In the genomic region with DNA sequence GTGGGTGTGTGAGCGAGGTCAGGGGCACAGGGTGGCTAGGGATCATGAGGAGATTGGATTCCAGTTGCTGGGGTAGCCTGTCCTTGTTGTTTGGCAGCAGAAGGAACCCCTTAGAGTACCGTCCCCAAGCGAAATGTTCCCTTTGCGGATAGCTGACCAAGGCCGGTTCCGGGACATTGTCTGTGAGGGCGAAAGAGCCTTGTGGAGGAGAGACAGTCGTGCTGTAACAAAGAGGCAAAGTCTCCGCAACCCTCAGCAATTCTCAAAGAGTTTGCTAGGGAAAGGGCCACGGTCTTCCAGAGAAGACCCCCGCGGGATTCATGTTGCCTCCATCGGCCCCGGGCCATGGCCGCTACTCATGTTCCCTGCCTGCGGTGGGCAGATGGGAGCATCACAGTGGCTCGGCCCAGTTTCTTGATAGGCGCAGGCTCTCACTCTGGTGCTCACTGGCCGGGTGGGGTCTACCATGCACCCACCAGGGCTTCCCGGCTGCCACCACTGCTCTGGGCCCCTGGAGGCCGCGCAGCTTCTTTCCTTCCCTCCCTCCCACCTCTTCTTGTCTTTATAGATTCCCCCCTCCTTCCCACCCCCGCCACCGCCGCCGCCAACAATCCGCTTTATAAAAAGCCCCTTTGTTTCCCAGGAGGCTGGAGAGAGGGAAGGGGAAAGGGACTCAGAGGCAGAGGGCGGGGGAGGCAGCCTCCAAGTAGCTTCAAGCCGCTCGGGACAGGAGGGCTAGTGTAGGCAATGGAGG, we compare ENCODE assay signal across 8 mouse cellular contexts. TPM values are rescaled to one million over a fixed set of nuclear protein-coding genes. Genes with fewer than 3 reads are reported as not detected.
DNase-seq lines count a peak whose midpoint lies in the region; ATAC-seq and TF ChIP-seq lines count a peak whose summit lies in the region.

No protein-coding gene starts in this region.

- peak; percentile 49 for ATAC-seq in kidney, postnatal 0 days (replicated peaks; ENCODE audit: low FRiP score, low read depth)
- no peak for ATAC-seq in liver, embryonic 16.5 days (ENCODE audit: low read depth)

- peak overlapping the region; percentile 56 for H3K9ac ChIP-seq in kidney, postnatal 0 days (ENCODE audit: low read depth, low read length)
- H3K9ac ChIP-seq in liver, embryonic 16.5 days (ENCODE audit: low read depth, low read length) = no peak overlapping the region

- no peaks in the 10 kb centered on the region for H3K4me1 ChIP-seq in heart, embryonic 10.5 days
- no peaks in the 10 kb centered on the region for H3K4me1 ChIP-seq in kidney, postnatal 0 days (replicated peaks; ENCODE audit: insufficient read depth, low read length)
- no peaks in the 10 kb centered on the region for H3K4me1 ChIP-seq in liver, embryonic 16.5 days (ENCODE audit: control insufficient read depth, low read depth, low read length)

- peak overlapping the region; percentile 62; the same call in 1 of the 2 replicates for H3K27ac ChIP-seq in heart, embryonic 10.5 days
- 0 out of 2 replicates have a peak overlapping the region, but pooled peaks have one; percentile 8 for H3K27ac ChIP-seq in kidney, postnatal 0 days
- no peak overlapping the region for H3K27ac ChIP-seq in liver, embryonic 16.5 days (ENCODE audit: low read length)

- no peaks in the 10 kb centered on the region for H3K36me3 ChIP-seq in heart, embryonic 10.5 days
- H3K36me3 ChIP-seq in kidney, postnatal 0 days (ENCODE audit: insufficient read depth, low read length) = no peaks in the 10 kb centered on the region
- H3K36me3 ChIP-seq in liver, embryonic 16.5 days (ENCODE audit: control insufficient read depth, insufficient read depth) = no peaks in the 10 kb centered on the region

- peak overlapping the region; percentile 60 for H3K4me3 ChIP-seq in heart, embryonic 10.5 days
- peak overlapping the region; percentile 45 for H3K4me3 ChIP-seq in kidney, postnatal 0 days (replicated peaks; ENCODE audit: low read depth, low read length)
- H3K4me3 ChIP-seq in liver, embryonic 16.5 days (ENCODE audit: low read depth, low read length) = peak overlapping the region; percentile 40

- peaks cover 60% of the 10 kb centered on the region for H3K27me3 ChIP-seq in heart, embryonic 10.5 days (ENCODE audit: insufficient read depth, poor library complexity, severe bottlenecking)
- no peaks in the 10 kb centered on the region for H3K27me3 ChIP-seq in kidney, postnatal 0 days (ENCODE audit: insufficient read depth, low read length)
- H3K27me3 ChIP-seq in liver, embryonic 16.5 days (ENCODE audit: control insufficient read depth, insufficient read depth, low read depth, low read length) = peaks cover 34% of the 10 kb centered on the region

- H3K9me3 ChIP-seq in heart, embryonic 10.5 days = no peaks in the 10 kb centered on the region
- H3K9me3 ChIP-seq in kidney, postnatal 0 days (replicated peaks; ENCODE audit: low read length) = no peaks in the 10 kb centered on the region
- no peaks in the 10 kb centered on the region for H3K9me3 ChIP-seq in liver, embryonic 16.5 days (replicated peaks; ENCODE audit: control insufficient read depth, low read length)

- DNase-seq in ovary, postnatal 36 days (ENCODE audit: low spot score) = peak; percentile 29
- DNase-seq in ovary, postnatal 14 days (ENCODE audit: low spot score) = no peak
- peak; percentile 10 for DNase-seq in embryo, embryonic 10 days (ENCODE audit: low spot score)
- peak; percentile 76 for DNase-seq in heart, embryonic 10.5 days (ENCODE audit: low spot score)
- peak; percentile 38 for DNase-seq in kidney, postnatal 0 days (ENCODE audit: low spot score)
- DNase-seq in right cerebral cortex, postnatal 14 days = peak; percentile 33
- DNase-seq in MN1 (ENCODE audit: low spot score) = no peak

- 22% methylated on average over 28 of the region's 30 CpGs for WGBS in heart, embryonic 10.5 days
- WGBS in kidney, postnatal 0 days = 31% methylated on average over 30 of the region's 30 CpGs
- 28% methylated on average over 30 of the region's 30 CpGs for WGBS in liver, embryonic 16.5 days (ENCODE audit: insufficient replicate concordance)

- no peak for TF ChIP-seq CTCF in kidney, postnatal 0 days (IDR thresholded peaks at IDR 0.05; ENCODE audit: low read depth)

- H3K4me2 ChIP-seq in kidney, postnatal 0 days (ENCODE audit: low read length) = peak overlapping the region; percentile 68
- peak overlapping the region; percentile 46 for H3K4me2 ChIP-seq in liver, embryonic 16.5 days (ENCODE audit: low read depth, low read length)

RNA-seq across cellular contexts. Expression of a gene that starts 1.5 kb away (rescaled TPM):
- 1.1 and 1.6 TPM in 2 replicates for polyA plus RNA-seq in heart, embryonic 10.5 days (2016; fragmentation: Nextera tagmentation; extraction: Ambion mirVana)
- 3.0 and 3.3 TPM in 2 replicates for polyA plus RNA-seq in kidney, postnatal 0 days (2015; fragmentation: Nextera tagmentation; extraction: Ambion mirVana)
- polyA plus RNA-seq in liver, embryonic 16.5 days (2015; fragmentation: Nextera tagmentation; extraction: Ambion mirVana) = 0.20 and 0.22 TPM in 2 replicates

Comparison
In these comparisons a context has a peak if more than half of its experiments do, and no peak if none do; other contexts are left out.
1. DNase-seq: peak in ovary, postnatal 36 days (single experiment), embryo, embryonic 10 days (single experiment), heart, embryonic 10.5 days (single experiment), kidney, postnatal 0 days (single experiment) and right cerebral cortex, postnatal 14 days (single experiment); none in ovary, postnatal 14 days (single experiment) and MN1 (single experiment).
2. Peak in every context shown above with its lines, with median percentiles within 50 percentile points of each other: H3K4me3 ChIP-seq.